Mouse (Mus musculus): ENCODE data around the gene 2610528J11Rik. TPM values are rescaled to one million over a fixed set of nuclear protein-coding genes. Genes with fewer than 3 reads are reported as not detected.

The 2610528J11Rik gene
- total RNA-seq, 2 experiments from 2014 or later: not detected

Other genes with a start within 250 kb of the 2610528J11Rik start
- 0.84 TPM in 1 of 2 replicates, not detected in the other for gene Ptprf, start 235.6 kb upstream of the 2610528J11Rik start, total RNA-seq (2015; ENCODE audit: low replicate concordance)
- gene Ptprf, start 235.6 kb upstream of the 2610528J11Rik start, total RNA-seq (2017; ENCODE audit: low replicate concordance): 0.13 TPM in 1 of 2 replicates, not detected in the other
- gene Szt2, start 117.7 kb upstream of the 2610528J11Rik start, total RNA-seq (2015; ENCODE audit: low replicate concordance): 36.9 and 44.3 TPM in 2 replicates
- 18.2 and 33.9 TPM in 2 replicates for gene Szt2, start 117.7 kb upstream of the 2610528J11Rik start, total RNA-seq (2017; ENCODE audit: low replicate concordance)
- 62.7 and 72.5 TPM in 2 replicates for gene Med8, start 117.7 kb upstream of the 2610528J11Rik start, total RNA-seq (2015; ENCODE audit: low replicate concordance)
- 63.6 and 68.4 TPM in 2 replicates for gene Med8, start 117.7 kb upstream of the 2610528J11Rik start, total RNA-seq (2017; ENCODE audit: low replicate concordance)
- gene Elovl1, start 98.9 kb upstream of the 2610528J11Rik start, total RNA-seq (2015; ENCODE audit: low replicate concordance): 25.6 and 56.6 TPM in 2 replicates
- 33.8 and 46.0 TPM in 2 replicates for gene Elovl1, start 98.9 kb upstream of the 2610528J11Rik start, total RNA-seq (2017; ENCODE audit: low replicate concordance)
- gene Cdc20, start 89.6 kb upstream of the 2610528J11Rik start, total RNA-seq (2015; ENCODE audit: low replicate concordance): 127 and 137 TPM in 2 replicates
- gene Cdc20, start 89.6 kb upstream of the 2610528J11Rik start, total RNA-seq (2017; ENCODE audit: low replicate concordance): 157 and 162 TPM in 2 replicates
- gene Mpl, start 69.5 kb upstream of the 2610528J11Rik start, total RNA-seq (2015; ENCODE audit: low replicate concordance): 0.72 and 3.8 TPM in 2 replicates
- 0.77 TPM in 1 of 2 replicates, not detected in the other for gene Mpl, start 69.5 kb upstream of the 2610528J11Rik start, total RNA-seq (2017; ENCODE audit: low replicate concordance)
- not detected in 2 replicates for gene Tie1, start 36.9 kb upstream of the 2610528J11Rik start, total RNA-seq (2015; ENCODE audit: low replicate concordance)
- not detected in 2 replicates for gene Tie1, start 36.9 kb upstream of the 2610528J11Rik start, total RNA-seq (2017; ENCODE audit: low replicate concordance)
- not detected in 2 replicates for gene Tmem125, start 17.0 kb downstream of the 2610528J11Rik start, total RNA-seq (2015; ENCODE audit: low replicate concordance)
- not detected in 2 replicates for gene Tmem125, start 17.0 kb downstream of the 2610528J11Rik start, total RNA-seq (2017; ENCODE audit: low replicate concordance)
- not detected in 2 replicates for gene Cfap57, start 93.8 kb downstream of the 2610528J11Rik start, total RNA-seq (2015; ENCODE audit: low replicate concordance)
- gene Cfap57, start 93.8 kb downstream of the 2610528J11Rik start, total RNA-seq (2017; ENCODE audit: low replicate concordance): 0.08 and 0.64 TPM in 2 replicates
- 12.6 and 19.8 TPM in 2 replicates for gene Ebna1bp2, start 93.8 kb downstream of the 2610528J11Rik start, total RNA-seq (2015; ENCODE audit: low replicate concordance)
- gene Ebna1bp2, start 93.8 kb downstream of the 2610528J11Rik start, total RNA-seq (2017; ENCODE audit: low replicate concordance): 13.7 and 29.0 TPM in 2 replicates
- not detected in 2 replicates for gene Olfr62, start 132.0 kb downstream of the 2610528J11Rik start, total RNA-seq (2015; ENCODE audit: low replicate concordance)
- not detected in 2 replicates for gene Olfr62, start 132.0 kb downstream of the 2610528J11Rik start, total RNA-seq (2017; ENCODE audit: low replicate concordance)
- not detected in 2 replicates for gene Olfr1342, start 165.8 kb downstream of the 2610528J11Rik start, total RNA-seq (2015; ENCODE audit: low replicate concordance)
- not detected in 2 replicates for gene Olfr1342, start 165.8 kb downstream of the 2610528J11Rik start, total RNA-seq (2017; ENCODE audit: low replicate concordance)
- gene Olfr1341, start 176.5 kb downstream of the 2610528J11Rik start, total RNA-seq (2015; ENCODE audit: low replicate concordance): not detected in 2 replicates
- gene Olfr1341, start 176.5 kb downstream of the 2610528J11Rik start, total RNA-seq (2017; ENCODE audit: low replicate concordance): not detected in 2 replicates
- not detected in 2 replicates for gene Olfr1340, start 193.1 kb downstream of the 2610528J11Rik start, total RNA-seq (2015; ENCODE audit: low replicate concordance)
- not detected in 2 replicates for gene Olfr1340, start 193.1 kb downstream of the 2610528J11Rik start, total RNA-seq (2017; ENCODE audit: low replicate concordance)
- not detected in 2 replicates for gene Olfr1339, start 205.2 kb downstream of the 2610528J11Rik start, total RNA-seq (2015; ENCODE audit: low replicate concordance)
- gene Olfr1339, start 205.2 kb downstream of the 2610528J11Rik start, total RNA-seq (2017; ENCODE audit: low replicate concordance): not detected in 2 replicates
- not detected in 2 replicates for gene Olfr1338, start 231.7 kb downstream of the 2610528J11Rik start, total RNA-seq (2015; ENCODE audit: low replicate concordance)
- gene Olfr1338, start 231.7 kb downstream of the 2610528J11Rik start, total RNA-seq (2017; ENCODE audit: low replicate concordance): not detected in 2 replicates